Mouse (Mus musculus) limb, embryonic 11.5 days (tissue): ENCODE results near the gene Lima1. TPM values are rescaled to one million over a fixed set of nuclear protein-coding genes. Genes with fewer than 3 reads are reported as not detected.
"Not testable (repeated sequence)": the region's sequence is repeated elsewhere in the genome, so short reads cannot be mapped to it uniquely, and the experiment has no call there.

ENCODE experiments used
- ATAC-seq: fragments of 200-750 bp; cut with Nextera tagmentation; 2 replicates; pipeline ENCODE4 v1.8.0; 2017; ENCODE audit warnings: low read depth; ENCODE audit not compliant: insufficient number of reproducible peaks, low FRiP score, low TSS enrichment
- DNase-seq: peaks from one replicate; pipeline ENCODE4 v3.0.0-alpha.2; 2015; ENCODE audit warnings: low spot score
- H3K27ac ChIP-seq: fragments of 300-500 bp; sonication (generic); replicated peaks from 2 replicates; pipeline ENCODE4 v1.5.1; 2014; ENCODE audit warnings: low read depth, mild to moderate bottlenecking, low read length
- H3K27me3 ChIP-seq: fragments of 300-500 bp; sonication (generic); 2 replicates; pipeline ENCODE4 v1.6.1; 2014; ENCODE audit warnings: mild to moderate bottlenecking, low read length, mixed read lengths; ENCODE audit not compliant: control insufficient read depth, insufficient read depth
- H3K36me3 ChIP-seq: fragments of 300-500 bp; sonication (generic); 2 replicates; pipeline ENCODE4 v1.6.1; 2014; ENCODE audit warnings: mild to moderate bottlenecking, low read length, moderate library complexity, mixed read lengths; ENCODE audit not compliant: control insufficient read depth, insufficient read depth
- H3K4me1 ChIP-seq: fragments of 300-500 bp; sonication (generic); 2 replicates; pipeline ENCODE4 v1.6.1; 2014; ENCODE audit warnings: low read length, mixed read lengths; ENCODE audit not compliant: control insufficient read depth, insufficient read depth
- H3K4me2 ChIP-seq: fragments of 300-500 bp; sonication (generic); 2 replicates; pipeline ENCODE4 v1.6.1; 2014; ENCODE audit warnings: low read depth, mild to moderate bottlenecking, moderate library complexity; ENCODE audit not compliant: severe bottlenecking
- H3K4me3 ChIP-seq: fragments of 300-500 bp; sonication (generic); 2 replicates; pipeline ENCODE4 v1.5.1; 2014; ENCODE audit warnings: low read depth, low read length
- H3K9ac ChIP-seq: fragments of 300-500 bp; sonication (generic); 2 replicates; pipeline ENCODE4 v1.6.1; 2014; ENCODE audit warnings: mild to moderate bottlenecking, low read length
- H3K9me3 ChIP-seq: fragments of 300-500 bp; sonication (generic); 2 replicates; pipeline ENCODE4 v1.6.1; 2016; ENCODE audit warnings: low read length; ENCODE audit not compliant: control insufficient read depth
- WGBS: fragments of 180-500 bp; shearing (Covaris S2); extraction: QIAGEN DNeasy Blood & Tissue Kit; methylation state at CpG from one replicate; pipeline ENCODE4 v1.1.7; 2014; 5-methylcytosine and 5-hydroxymethylcytosine counted together
- polyA plus RNA-seq: library from polyadenylated mRNA; unstranded; fragments of >200 nt; fragmentation: Nextera tagmentation; extraction: Ambion mirVana; gene quantifications from 2 replicates; pipeline ENCODE4 v1.2.1, GENCODE M21; 2014

The Lima1 gene
- polyA plus RNA-seq, 1 experiment from 2014 or later: 72.9 TPM

DNA sequence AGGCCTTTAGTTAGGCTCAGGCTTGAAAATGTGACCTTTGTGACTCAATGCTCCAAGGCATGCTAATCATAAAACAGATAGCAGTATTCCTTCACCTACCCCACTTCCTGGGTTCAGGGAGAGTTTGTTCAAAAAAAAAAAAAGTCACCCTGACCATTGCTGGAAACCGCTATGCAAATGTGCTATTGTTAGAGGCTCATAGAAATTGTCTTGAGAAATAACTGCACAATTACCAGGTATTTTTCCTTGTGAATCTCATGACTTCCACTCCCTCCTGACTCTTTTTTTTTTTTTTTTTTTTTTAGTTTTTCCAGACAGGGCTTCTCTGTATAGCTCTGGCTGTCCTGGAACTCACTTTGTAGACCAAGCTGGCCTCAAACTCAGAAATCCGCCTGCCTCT is 11.9 kb upstream of the Lima1 start:
- not testable (repeated sequence) for ATAC-seq, H3K4me3 ChIP-seq, H3K4me2 ChIP-seq, H3K9me3 ChIP-seq, H3K27me3 ChIP-seq, H3K36me3 ChIP-seq, H3K27ac ChIP-seq, H3K9ac ChIP-seq, H3K4me1 ChIP-seq, DNase-seq
- WGBS: 95% methylated on average over 2 of the region's 2 CpGs

DNA sequence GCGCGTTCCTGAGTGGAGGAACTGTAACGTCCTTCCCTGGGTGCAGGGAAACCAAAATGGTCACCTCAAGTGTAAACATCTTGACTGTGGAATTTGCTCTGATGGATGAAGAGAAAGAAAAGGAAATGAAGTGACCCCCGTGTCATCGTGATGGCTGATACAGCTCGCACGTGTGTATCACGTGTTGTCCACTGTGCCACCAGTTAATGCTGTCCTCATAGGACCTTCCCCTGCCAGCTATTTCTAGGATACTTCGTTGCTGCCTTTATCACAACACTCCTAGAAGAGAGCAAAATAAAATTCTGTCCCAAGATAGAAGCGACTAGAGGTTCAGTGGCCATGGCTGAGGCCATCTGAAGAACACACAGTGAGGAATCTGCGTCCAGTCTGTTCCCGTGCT is 8.8 kb upstream of the Lima1 start:
- 87% methylated on average over 12 of the region's 12 CpGs for WGBS
- no peak for ATAC-seq
- H3K27ac ChIP-seq: no peak overlapping the region

DNA sequence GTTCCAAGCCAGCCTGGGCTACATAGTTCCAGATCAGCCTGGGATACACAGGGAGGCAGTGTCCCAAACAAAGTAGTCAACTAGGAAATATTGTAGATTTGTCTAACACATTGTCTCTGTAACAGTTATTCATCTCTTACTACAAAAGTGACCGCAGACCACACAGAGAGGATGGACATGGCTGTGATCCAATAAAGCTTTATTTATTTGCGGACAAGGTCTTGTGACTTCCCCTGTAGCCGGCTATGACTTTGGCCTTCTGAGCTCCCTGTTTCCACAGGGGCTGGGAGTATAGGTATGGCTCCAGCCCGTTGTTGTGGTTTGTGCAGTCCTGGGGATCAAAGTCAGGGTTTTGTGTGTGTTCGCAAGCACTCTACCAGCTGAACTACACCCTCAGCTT is 3.3 kb upstream of the Lima1 start:
- Histone ChIP-seq H3K4me1 (no peaks in the 10 kb centered on the region), H3K4me2 (no peak overlapping the region), H3K36me3 (no peaks in the 10 kb centered on the region), H3K27me3 (peaks cover 4% of the 10 kb centered on the region; the same call in 1 of the 2 replicates), H3K4me3 (no peak overlapping the region), H3K27ac (no peak overlapping the region), H3K9me3 (no peaks in the 10 kb centered on the region), H3K9ac (no peak overlapping the region)
- DNase-seq (no peak), ATAC-seq (no peak)
- 95% methylated on average over 5 of the region's 5 CpGs for WGBS

More for the DNA sequence above, 8.8 kb upstream of the Lima1 start:
- Histone ChIP-seq H3K4me1 (no peaks in the 10 kb centered on the region), H3K36me3 (no peaks in the 10 kb centered on the region), H3K4me3 (no peak overlapping the region), H3K9ac (no peak overlapping the region), H3K4me2 (no peak overlapping the region), H3K27me3 (no peaks in the 10 kb centered on the region), H3K9me3 (no peaks in the 10 kb centered on the region)
- no peak for DNase-seq

DNA sequence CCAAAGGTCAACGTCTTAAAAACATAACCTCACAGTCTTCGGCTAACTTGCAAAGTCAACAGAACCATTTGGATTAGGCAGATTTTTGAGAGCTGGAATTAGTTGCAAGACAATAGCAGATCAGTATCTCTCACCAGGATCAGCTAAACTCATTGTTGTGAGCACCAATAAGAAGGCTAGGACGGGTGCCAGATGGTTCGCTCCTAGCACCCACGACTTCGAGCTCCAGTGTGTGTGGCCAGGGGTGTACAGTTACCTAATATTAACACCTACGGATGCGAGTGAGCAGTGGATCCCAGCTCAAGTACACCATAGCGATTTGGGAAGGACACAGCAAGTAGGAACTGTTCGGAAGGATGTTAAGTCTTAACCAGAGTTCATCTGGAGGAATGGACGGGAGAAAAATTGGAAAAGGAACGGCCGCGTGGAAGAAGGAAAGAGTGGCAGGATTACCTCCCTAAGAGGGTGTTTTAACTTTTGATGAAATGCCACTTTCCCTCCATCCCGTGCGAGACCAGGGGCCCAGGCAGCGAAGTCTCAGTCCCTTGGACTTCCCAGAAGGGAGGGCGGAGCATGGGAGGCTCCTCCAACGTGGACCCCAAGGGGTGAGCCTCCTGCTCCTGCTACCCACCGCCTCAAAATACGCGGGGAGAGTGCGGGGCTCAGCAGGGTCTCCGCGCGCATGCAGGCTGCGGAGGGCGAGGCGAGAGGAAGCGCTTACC is 483 bp downstream of the Lima1 start:
- H3K4me2 ChIP-seq: peak overlapping the region; percentile 96
- peak overlapping the region; percentile 52; the same call in 1 of the 2 replicates for H3K9ac ChIP-seq
- DNase-seq: no peak
- no peak overlapping the region for H3K27ac ChIP-seq
- no peaks in the 10 kb centered on the region for H3K4me1 ChIP-seq
- no peaks in the 10 kb centered on the region for H3K9me3 ChIP-seq
- H3K4me3 ChIP-seq: peak overlapping the region; percentile 63
- H3K36me3 ChIP-seq: no peaks in the 10 kb centered on the region
- WGBS: 10% methylated on average over 29 of the region's 30 CpGs
- H3K27me3 ChIP-seq: peaks cover 4% of the 10 kb centered on the region; the same call in 1 of the 2 replicates
- peak; percentile 59; the same call in 1 of the 2 replicates for ATAC-seq

DNA sequence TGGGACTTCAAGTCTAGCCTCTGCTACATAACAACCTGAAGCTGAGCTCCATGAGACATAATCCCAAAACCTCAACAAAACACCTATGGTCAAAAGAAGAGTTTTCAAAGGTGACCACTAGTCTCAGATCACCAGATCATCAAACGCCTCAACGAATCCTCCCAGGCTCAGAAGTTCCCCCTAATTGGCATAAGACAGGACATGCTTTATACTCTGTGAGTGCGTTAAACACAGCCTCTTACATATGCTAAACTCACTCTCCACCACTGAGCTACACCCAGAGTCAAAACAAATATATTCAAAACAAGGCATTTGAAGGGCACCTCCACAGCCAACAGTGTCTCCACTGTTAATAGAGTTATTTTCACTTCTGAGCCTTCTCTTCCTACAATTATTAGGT is 2.7 kb downstream of the Lima1 start:
- no peaks in the 10 kb centered on the region for H3K4me1 ChIP-seq
- ATAC-seq: no peak

DNA sequence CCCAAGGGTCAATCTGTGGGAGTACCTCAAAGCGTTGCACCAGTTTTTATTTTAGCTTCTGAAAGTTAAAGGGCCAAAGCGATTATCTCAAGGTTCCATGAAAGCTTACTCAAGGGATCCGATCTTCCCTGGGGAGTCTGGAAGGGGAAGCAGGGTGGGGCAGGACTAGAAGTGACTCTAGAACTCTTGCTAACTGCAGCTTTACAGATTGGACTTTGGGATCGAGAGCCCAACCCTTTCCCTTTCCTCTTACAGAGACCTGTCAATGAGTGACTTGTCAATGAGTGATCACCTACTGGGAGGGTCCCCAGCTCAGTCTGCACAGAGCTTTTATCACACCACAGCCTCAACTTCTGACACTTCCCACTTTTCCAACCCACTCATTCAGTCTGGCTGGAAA is 7.6 kb downstream of the Lima1 start:
- DNase-seq (no peak), ATAC-seq (no peak)
- 67% methylated on average over 4 of the region's 4 CpGs for WGBS
- Histone ChIP-seq H3K4me3 (no peak overlapping the region), H3K9ac (no peak overlapping the region), H3K36me3 (no peaks in the 10 kb centered on the region), H3K27ac (no peak overlapping the region), H3K4me1 (no peaks in the 10 kb centered on the region), H3K9me3 (no peaks in the 10 kb centered on the region), H3K4me2 (no peak overlapping the region), H3K27me3 (no peaks in the 10 kb centered on the region)

More for the DNA sequence above, 2.7 kb downstream of the Lima1 start:
- Histone ChIP-seq H3K4me3 (no peak overlapping the region), H3K27ac (no peak overlapping the region), H3K9me3 (no peaks in the 10 kb centered on the region), H3K27me3 (peaks cover 4% of the 10 kb centered on the region; the same call in 1 of the 2 replicates), H3K9ac (no peak overlapping the region), H3K4me2 (no peak overlapping the region), H3K36me3 (no peaks in the 10 kb centered on the region)
- DNase-seq: no peak
- 79% methylated on average over 3 of the region's 3 CpGs for WGBS

DNA sequence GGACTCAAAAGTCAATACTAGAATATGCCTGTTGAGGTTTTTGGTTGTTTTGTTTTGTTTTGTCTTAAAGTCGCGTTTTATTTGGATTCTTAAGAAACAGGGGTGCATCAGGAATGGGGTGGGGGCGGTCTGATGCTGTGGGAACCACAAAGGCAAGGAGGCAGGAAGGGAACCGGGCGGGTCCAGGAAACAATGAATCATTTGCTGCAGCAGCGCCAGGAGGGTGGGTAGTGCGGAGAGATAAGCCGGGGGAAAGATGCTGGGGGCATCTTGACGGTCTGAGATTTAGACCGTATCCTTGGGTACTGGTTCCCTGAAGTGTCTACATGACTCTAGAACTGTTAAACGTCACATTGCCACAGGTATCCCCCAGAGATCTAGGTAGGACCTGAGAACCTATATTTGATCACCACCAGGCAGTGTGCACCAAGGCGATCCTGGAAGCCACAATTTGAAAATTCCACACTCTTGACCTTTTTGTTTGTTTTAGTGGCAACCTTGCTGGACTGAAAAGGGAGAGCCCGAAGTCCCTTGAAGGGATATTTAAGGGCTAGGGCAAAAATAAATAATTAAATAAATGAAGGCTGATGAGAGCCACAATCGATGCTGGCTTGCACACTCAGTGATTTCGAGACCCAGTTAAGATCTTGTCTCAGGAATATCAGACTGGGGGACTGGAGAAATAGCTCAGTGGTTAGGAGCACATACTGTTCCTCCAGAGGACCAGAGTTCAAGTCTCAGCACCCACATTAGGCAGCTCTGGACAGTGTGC is 8.6 kb downstream of the Lima1 start:
- ATAC-seq (no peak), DNase-seq (no peak)
- no peak overlapping the region for H3K4me3 ChIP-seq
- H3K9me3 ChIP-seq: no peaks in the 10 kb centered on the region
- H3K27ac ChIP-seq: no peak overlapping the region
- H3K4me2 ChIP-seq: no peak overlapping the region
- 72% methylated on average over 15 of the region's 15 CpGs for WGBS
- no peaks in the 10 kb centered on the region for H3K36me3 ChIP-seq
- H3K27me3 ChIP-seq: no peaks in the 10 kb centered on the region
- H3K4me1 ChIP-seq: no peaks in the 10 kb centered on the region
- no peak overlapping the region for H3K9ac ChIP-seq

DNA sequence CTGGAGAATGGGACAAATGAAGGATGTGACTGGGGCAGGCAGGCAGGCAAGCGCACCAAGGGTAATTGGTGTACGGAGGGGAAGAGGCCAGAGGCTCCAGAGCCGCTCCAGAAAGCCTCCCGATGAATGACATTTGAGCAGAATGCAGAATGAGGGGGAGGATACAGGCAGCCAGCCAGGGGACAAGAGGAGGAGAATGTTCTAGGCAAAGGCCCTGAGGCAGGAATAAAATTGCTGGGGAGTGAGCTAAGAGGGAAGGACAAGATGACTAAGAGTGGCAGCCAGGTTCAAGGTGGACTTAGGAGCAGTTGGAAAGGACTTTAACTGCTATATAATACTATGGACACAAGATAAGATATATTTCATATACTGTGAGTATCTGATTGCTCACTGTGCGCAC is 9.3 kb downstream of the Lima1 start:
- H3K27ac ChIP-seq: no peak overlapping the region
- 62% methylated on average over 5 of the region's 5 CpGs for WGBS
- DNase-seq: no peak

More for the DNA sequence above, 9.3 kb downstream of the Lima1 start:
- Histone ChIP-seq H3K36me3 (no peaks in the 10 kb centered on the region), H3K9me3 (no peaks in the 10 kb centered on the region), H3K4me2 (no peak overlapping the region), H3K4me3 (no peak overlapping the region), H3K9ac (no peak overlapping the region), H3K4me1 (no peaks in the 10 kb centered on the region), H3K27me3 (no peaks in the 10 kb centered on the region)
- no peak for ATAC-seq
